Mouse (Mus musculus) embryonic facial prominence, embryonic 13.5 days (tissue): ENCODE measurements around the gene Abhd17a. TPM values are rescaled to one million over a fixed set of nuclear protein-coding genes. Genes with fewer than 3 reads are reported as not detected.

Experiments used
- ATAC-seq: fragments of 200-750 bp; cut with Nextera tagmentation; 2 replicates; pipeline ENCODE4 v1.8.0; 2017; ENCODE audit warnings: low read depth; ENCODE audit not compliant: insufficient number of reproducible peaks, insufficient read depth, low FRiP score, low TSS enrichment
- H3K27ac ChIP-seq: fragments of 300-500 bp; sonication (generic); 2 replicates; pipeline ENCODE4 v1.5.1; 2015; ENCODE audit warnings: moderate library complexity, mild to moderate bottlenecking, inconsistent platforms
- H3K27me3 ChIP-seq: fragments of 300-500 bp; sonication (generic); 2 replicates; pipeline ENCODE4 v1.6.1; 2015; ENCODE audit warnings: mild to moderate bottlenecking, inconsistent platforms
- H3K36me3 ChIP-seq: fragments of 300-500 bp; sonication (generic); 2 replicates; pipeline ENCODE4 v1.6.1; 2015; ENCODE audit warnings: mild to moderate bottlenecking, inconsistent platforms
- H3K4me1 ChIP-seq: fragments of 300-500 bp; sonication (generic); 2 replicates; pipeline ENCODE4 v1.6.1; 2015; ENCODE audit warnings: inconsistent platforms
- H3K4me2 ChIP-seq: fragments of 300-500 bp; sonication (generic); 2 replicates; pipeline ENCODE4 v1.6.1; 2015; ENCODE audit warnings: moderate library complexity, mild to moderate bottlenecking, inconsistent platforms
- H3K4me3 ChIP-seq: fragments of 300-500 bp; sonication (generic); 2 replicates; pipeline ENCODE4 v1.5.1; 2015; ENCODE audit warnings: mild to moderate bottlenecking, inconsistent platforms
- H3K9ac ChIP-seq: fragments of 300-500 bp; sonication (generic); 2 replicates; pipeline ENCODE4 v1.6.1; 2015; ENCODE audit warnings: mild to moderate bottlenecking, inconsistent platforms
- H3K9me3 ChIP-seq: fragments of 300-500 bp; sonication (generic); 2 replicates; pipeline ENCODE4 v1.6.1; 2016; ENCODE audit warnings: inconsistent platforms
- WGBS: fragments of 180-500 bp; shearing (Covaris S2); methylation state at CpG from one replicate; pipeline ENCODE4 v1.1.7; 2015; ENCODE audit warnings: mixed read lengths; 5-methylcytosine and 5-hydroxymethylcytosine counted together
- microRNA-seq: library from miRNA; unstranded; fragments of <30 nt; microRNA quantifications from one replicate; pipeline ENCODE4, GENCODE M21; 2016
- polyA plus RNA-seq: library from polyadenylated mRNA; unstranded; fragments of >200 nt; fragmentation: Nextera tagmentation; extraction: Ambion mirVana; gene quantifications from 2 replicates; pipeline ENCODE4 v1.2.1, GENCODE M21; 2015

Gene Abhd17a
- polyA plus RNA-seq, 1 experiment from 2014 or later: 85.3 TPM

DNA sequence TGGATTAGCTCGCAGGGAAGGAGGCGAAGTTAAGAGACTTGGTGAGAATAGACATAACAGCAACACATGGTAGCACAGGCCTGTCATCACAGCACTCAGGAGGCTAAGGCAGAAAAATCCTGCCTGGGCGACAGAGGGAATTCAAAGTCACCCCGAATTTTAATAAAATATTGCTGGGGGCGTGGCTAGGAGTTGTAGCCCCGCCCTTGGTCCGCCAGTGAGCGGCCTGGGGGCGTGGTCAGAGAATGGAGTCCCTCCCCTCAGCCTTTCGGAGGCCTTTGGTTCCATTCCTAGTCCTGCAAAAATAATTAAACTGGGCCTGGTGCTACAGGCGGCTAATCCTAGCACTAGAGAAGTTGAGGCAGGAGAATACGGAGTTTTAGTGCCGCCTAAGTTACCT lies 54.4 kb downstream of the Abhd17a start:
- ATAC-seq: no peak
- H3K27me3 ChIP-seq: peaks cover 51% of the 10 kb centered on the region
- no peak overlapping the region for H3K4me2 ChIP-seq
- peak overlapping the region; percentile 13; the same call in 1 of the 2 replicates for H3K4me3 ChIP-seq
- H3K9ac ChIP-seq: no peak overlapping the region
- no peak overlapping the region for H3K27ac ChIP-seq
- peaks cover 18% of the 10 kb centered on the region for H3K4me1 ChIP-seq
- 0 out of 2 replicates have a peak, but pooled peaks cover 6% of the 10 kb centered on the region for H3K36me3 ChIP-seq
- WGBS: 8% methylated on average over 13 of the region's 13 CpGs
- no peaks in the 10 kb centered on the region for H3K9me3 ChIP-seq

DNA sequence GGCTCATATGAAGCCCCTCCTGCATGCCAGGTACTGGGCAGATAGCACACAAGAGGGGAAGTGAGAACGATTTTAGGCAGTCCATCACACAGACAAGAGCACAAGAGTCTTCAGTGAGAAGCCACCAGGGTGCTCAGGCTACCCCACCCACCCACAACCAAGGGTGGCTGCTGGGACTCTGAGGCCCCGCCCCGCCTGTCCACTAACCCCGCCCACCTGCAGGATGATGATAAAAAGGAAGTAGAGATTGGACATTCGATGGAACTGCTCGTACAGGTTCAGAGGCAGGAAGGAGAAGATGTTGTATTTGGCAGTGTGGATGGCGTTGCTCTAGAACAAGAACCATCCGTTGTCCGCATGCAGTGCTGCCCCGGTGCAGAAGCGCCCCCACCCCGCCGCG lies 55.1 kb downstream of the Abhd17a start:
- Histone ChIP-seq H3K36me3 (no peaks in the 10 kb centered on the region), H3K9ac (no peak overlapping the region), H3K27me3 (peaks cover 51% of the 10 kb centered on the region), H3K4me2 (peak overlapping the region; percentile 31; the same call in 1 of the 2 replicates), H3K4me3 (peak overlapping the region; percentile 13; the same call in 1 of the 2 replicates), H3K9me3 (no peaks in the 10 kb centered on the region), H3K4me1 (peaks cover 18% of the 10 kb centered on the region), H3K27ac (no peak overlapping the region)
- no peak for ATAC-seq
- 9% methylated on average over 14 of the region's 14 CpGs for WGBS

DNA sequence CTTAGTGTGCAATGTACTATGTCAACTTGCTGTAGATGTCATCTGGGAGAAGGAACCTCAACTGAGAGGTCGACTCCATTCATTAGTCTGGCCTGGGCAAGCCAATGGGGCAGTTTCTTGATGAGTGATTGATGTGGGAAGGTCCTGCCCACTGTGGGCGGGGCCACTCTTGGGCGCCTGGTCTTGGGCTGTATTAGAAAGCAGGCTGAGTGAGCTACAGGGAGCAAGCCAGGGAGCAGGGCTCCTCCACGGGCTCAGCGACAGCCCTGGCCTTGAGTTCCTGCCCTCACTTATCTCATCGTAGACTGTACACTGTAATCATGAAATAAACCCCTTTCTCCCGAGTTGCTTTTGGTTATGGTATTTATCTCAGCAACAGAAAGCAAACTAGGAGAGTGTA lies 56.4 kb downstream of the Abhd17a start:
- Histone ChIP-seq H3K36me3 (no peaks in the 10 kb centered on the region), H3K9me3 (no peaks in the 10 kb centered on the region), H3K4me3 (no peak overlapping the region), H3K4me2 (no peak overlapping the region), H3K9ac (no peak overlapping the region), H3K4me1 (peaks cover 13% of the 10 kb centered on the region), H3K27ac (no peak overlapping the region), H3K27me3 (peaks cover 47% of the 10 kb centered on the region)
- ATAC-seq: no peak
- 18% methylated on average over 7 of the region's 7 CpGs for WGBS

Small RNA genes within 50 kb of the gene (microRNA-seq; reads per million reads assigned to microRNA genes)
- gene Mir6912: not detected

Other genes starting within 250 kb of the Abhd17a start
- 3.2 and 4.3 TPM in 2 replicates for gene Adamtsl5, start 241.9 kb downstream of the Abhd17a start, polyA plus RNA-seq
- gene Plk5, start 233.9 kb downstream of the Abhd17a start, polyA plus RNA-seq: 1.8 and 2.6 TPM in 2 replicates
- gene Mex3d, start 202.7 kb downstream of the Abhd17a start, polyA plus RNA-seq: 8.9 and 10.4 TPM in 2 replicates
- 263 and 297 TPM in 2 replicates for gene Mbd3, start 190.8 kb downstream of the Abhd17a start, polyA plus RNA-seq
- gene Uqcr11, start 183.5 kb downstream of the Abhd17a start, polyA plus RNA-seq: 447 and 479 TPM in 2 replicates
- 162 and 183 TPM in 2 replicates for gene Tcf3, start 156.7 kb downstream of the Abhd17a start, polyA plus RNA-seq
- gene Onecut3, start 95.5 kb downstream of the Abhd17a start, polyA plus RNA-seq: not detected in 2 replicates
- gene Atp8b3, start 51.2 kb downstream of the Abhd17a start, polyA plus RNA-seq: 0.04 and 0.28 TPM in 2 replicates
- gene Rexo1, start 28.8 kb downstream of the Abhd17a start, polyA plus RNA-seq: 25.9 and 31.3 TPM in 2 replicates
- 9.5 and 12.0 TPM in 2 replicates for gene Klf16, start 13.0 kb downstream of the Abhd17a start, polyA plus RNA-seq
- gene Scamp4, start 12.5 kb upstream of the Abhd17a start, polyA plus RNA-seq: 79.6 and 95.1 TPM in 2 replicates
- 5.9 and 9.1 TPM in 2 replicates for gene Adat3, start 12.5 kb upstream of the Abhd17a start, polyA plus RNA-seq
- 4.3 and 4.6 TPM in 2 replicates for gene Gm49322, start 15.7 kb upstream of the Abhd17a start, polyA plus RNA-seq
- 131 and 169 TPM in 2 replicates for gene Csnk1g2, start 32.5 kb upstream of the Abhd17a start, polyA plus RNA-seq
- 76.8 and 82.4 TPM in 2 replicates for gene Btbd2, start 66.7 kb upstream of the Abhd17a start, polyA plus RNA-seq
- gene Mknk2, start 87.8 kb upstream of the Abhd17a start, polyA plus RNA-seq: 78.3 and 86.3 TPM in 2 replicates
- gene Mob3a, start 111.6 kb upstream of the Abhd17a start, polyA plus RNA-seq: 45.8 and 46.3 TPM in 2 replicates
- 24.0 and 29.2 TPM in 2 replicates for gene Izumo4, start 111.8 kb upstream of the Abhd17a start, polyA plus RNA-seq
- gene Ap3d1, start 151.9 kb upstream of the Abhd17a start, polyA plus RNA-seq: 73.3 and 73.5 TPM in 2 replicates
- gene Dot1l, start 164.9 kb upstream of the Abhd17a start, polyA plus RNA-seq: 17.9 and 18.5 TPM in 2 replicates
- 75.6 and 78.9 TPM in 2 replicates for gene Sf3a2, start 207.9 kb upstream of the Abhd17a start, polyA plus RNA-seq
- gene Plekhj1, start 208.3 kb upstream of the Abhd17a start, polyA plus RNA-seq: 118 and 125 TPM in 2 replicates
- not detected in 2 replicates for gene Amh, start 214.9 kb upstream of the Abhd17a start, polyA plus RNA-seq
- 0.76 and 2.2 TPM in 2 replicates for gene Jsrp1, start 223.2 kb upstream of the Abhd17a start, polyA plus RNA-seq
- gene Oaz1, start 236.3 kb upstream of the Abhd17a start, polyA plus RNA-seq: 1,868 and 1,916 TPM in 2 replicates